ENCODE assay signal across 9 mouse cellular contexts in genomic region chr8:45381963-45382347, GRCm38 (mm10). TPM values are rescaled to one million over a fixed set of nuclear protein-coding genes. Genes with fewer than 3 reads are reported as not detected.
DNase-seq lines count a peak whose midpoint lies in the region; ATAC-seq and TF ChIP-seq lines count a peak whose summit lies in the region.
"Had no signal": no experiment of that assay in that cellular context is flagged by ENCODE, and none has a peak within 500 bp of the region (broad histone marks: within the 10 kb centered on the region; RNA-seq: fewer than 3 reads in every experiment).

TSS of gene Fam149a (minus strand) at chr8:45382291.

- peaks cover 13% of the 10 kb centered on the region; the same call in 1 of the 2 replicates for H3K4me1 ChIP-seq in heart, embryonic 12.5 days (replicated peaks)
- H3K4me1 ChIP-seq in ES-E14 (ENCODE audit: control insufficient read depth in 2 of 2, insufficient read depth in 2 of 2, low read length in 2 of 2, poor library complexity in 1 of 2), result peaks cover 0 to 8% of the 10 kb centered on the region in 2 experiments; a peak in 2 of 4 replicates
- H3K4me1 ChIP-seq in forebrain, embryonic 11.5 days (replicated peaks; ENCODE audit: control insufficient read depth, insufficient read depth, low read length), result peaks cover 14% of the 10 kb centered on the region; the same call in 1 of the 2 replicates

- in situ Hi-C loops in ES-E14 (cut with MboI; ENCODE audit: low sequenced_read_pairs in 2 of 2, unreplicated experiment in 2 of 2), result no loop called here

- no peaks in the 10 kb centered on the region for H3K36me3 ChIP-seq in heart, embryonic 12.5 days
- no peaks in the 10 kb centered on the region for H3K36me3 ChIP-seq in ES-E14 (ENCODE audit: control insufficient read depth, insufficient read depth, low read length, poor library complexity, severe bottlenecking)
- H3K36me3 ChIP-seq in forebrain, embryonic 11.5 days (ENCODE audit: control insufficient read depth, insufficient read depth, low read length), result no peaks in the 10 kb centered on the region

- no peak for ATAC-seq in heart, embryonic 12.5 days (ENCODE audit: insufficient number of reproducible peaks, low FRiP score)
- peak; percentile 85 for ATAC-seq in forebrain, embryonic 11.5 days (replicated peaks; ENCODE audit: low FRiP score)

- H3K4me2 ChIP-seq in heart, embryonic 12.5 days, result peak within 1 kb of the TSS; percentile 84
- H3K4me2 ChIP-seq in forebrain, embryonic 11.5 days (ENCODE audit: low read depth, low read length, severe bottlenecking), result peak within 1 kb of the TSS; percentile 92

- peaks cover 22% of the 10 kb centered on the region; the same call in 1 of the 2 replicates for H3K27me3 ChIP-seq in heart, embryonic 12.5 days (replicated peaks)
- no peaks in the 10 kb centered on the region for H3K27me3 ChIP-seq in forebrain, embryonic 11.5 days (ENCODE audit: control insufficient read depth, insufficient read depth, low read length)

- H3K9me3 ChIP-seq in heart, embryonic 12.5 days (replicated peaks), result no peaks in the 10 kb centered on the region
- H3K9me3 ChIP-seq in ES-E14 (ENCODE audit: control insufficient read depth, insufficient read depth, low read depth, low read length), result no peaks in the 10 kb centered on the region
- no peaks in the 10 kb centered on the region for H3K9me3 ChIP-seq in forebrain, embryonic 11.5 days (ENCODE audit: control insufficient read depth, low read length)

- peak within 1 kb of the TSS; percentile 47 for H3K4me3 ChIP-seq in heart, embryonic 12.5 days
- peak within 1 kb of the TSS; percentile 38 to 44; a peak in 3 of 4 replicates for H3K4me3 ChIP-seq in ES-E14 (ENCODE audit: insufficient read depth in 1 of 2, low read depth in 1 of 2, low read length in 2 of 2, poor library complexity in 1 of 2, severe bottlenecking in 1 of 2)
- peak within 1 kb of the TSS; percentile 40 for H3K4me3 ChIP-seq in forebrain, embryonic 11.5 days (ENCODE audit: low read depth, low read length)

- H3K27ac ChIP-seq in heart, embryonic 12.5 days (ENCODE audit: poor library complexity, severe bottlenecking), result no peak within 1 kb of the TSS
- no peak within 1 kb of the TSS for H3K27ac ChIP-seq in ES-E14 (ENCODE audit: insufficient read depth, low read depth, low read length, poor library complexity, severe bottlenecking)
- H3K27ac ChIP-seq in forebrain, embryonic 11.5 days (ENCODE audit: low read depth, low read length), result no peak within 1 kb of the TSS

- H3K9ac ChIP-seq in heart, embryonic 12.5 days, result peak within 1 kb of the TSS; percentile 39; the same call in 1 of the 2 replicates
- H3K9ac ChIP-seq in ES-E14 (ENCODE audit: insufficient read depth, low read depth, low read length, poor library complexity, severe bottlenecking), result no peak within 1 kb of the TSS
- H3K9ac ChIP-seq in forebrain, embryonic 11.5 days (ENCODE audit: low read length), result peak within 1 kb of the TSS; percentile 61

- WGBS in heart, embryonic 12.5 days, result 5% methylated on average over 6 of the region's 6 CpGs
- 0% methylated on average over 6 of the region's 6 CpGs for WGBS in forebrain, embryonic 11.5 days

- intact Hi-C loops in left cerebral cortex, postnatal 4 days (cut with DNase I), result no loop called here

- DNase-seq in heart, adult 8-10 months (ENCODE audit: low spot score), result no peak
- no peak for DNase-seq in ES-E14 (ENCODE audit: low read depth, low spot score)
- peak; percentile 74 for DNase-seq in forebrain, embryonic 11.5 days (ENCODE audit: low spot score)
- DNase-seq in left cerebral cortex, postnatal 4 days, result no peak
- DNase-seq in retina, adult 2 months (ENCODE audit: low read depth, low spot score), result peak; percentile 84
- DNase-seq in gastrocnemius, postnatal 25 days, result no peak
- no peak for DNase-seq in urinary bladder, postnatal 10 days (ENCODE audit: low spot score)

TF ChIP-seq in ES-E14, 5 proteins besides CTCF, POLR2A, EP300 and RAD21:
- no peak for TF ChIP-seq MAFK (IDR thresholded peaks at IDR 0.05; ENCODE audit: insufficient read depth, low read depth, low read length)
- no peak for TF ChIP-seq HCFC1 (IDR thresholded peaks at IDR 0.05; ENCODE audit: borderline replicate concordance, insufficient read depth, low read length)
- no peak for TF ChIP-seq ZNF384 (IDR thresholded peaks at IDR 0.05; ENCODE audit: low read depth, low read length)

RNA-seq across cellular contexts. Expression of gene Fam149a, which starts in this region (rescaled TPM):
- 5.4 TPM in 2 replicates for polyA plus RNA-seq in heart, embryonic 12.5 days (2016; fragmentation: Nextera tagmentation; extraction: Ambion mirVana)
- 1 to 10 TPM; 4.7 to 5.3 (median 5.0) TPM for total RNA-seq in heart, adult 8-10 months (2022)
- total RNA-seq in ES-E14 (2012; rRNA removed), result 0.63 and 1.7 TPM in 2 replicates
- 9.5 and 10.0 TPM in 2 replicates for polyA plus RNA-seq in forebrain, embryonic 11.5 days (2014; fragmentation: Nextera tagmentation; extraction: Ambion mirVana)
- 10 to 100 TPM; 21.0 to 22.6 TPM for total RNA-seq in left cerebral cortex, postnatal 4 days (2021)
- 1 to 10 TPM; 2.6 to 3.1 TPM for total RNA-seq in gastrocnemius, postnatal 25 days (2021)
- total RNA-seq: MEL had no signal

Comparison
In these comparisons a context has a peak if more than half of its experiments do, and no peak if none do; other contexts are left out.
1. DNase-seq: peak in forebrain, embryonic 11.5 days (single experiment) and retina, adult 2 months (single experiment); none in heart, adult 8-10 months (single experiment), ES-E14 (single experiment), left cerebral cortex, postnatal 4 days (single experiment), gastrocnemius, postnatal 25 days (single experiment) and urinary bladder, postnatal 10 days (single experiment).
2. Peak in every context shown above with its lines, with median percentiles within 50 percentile points of each other: H3K4me3 ChIP-seq.